Mouse (Mus musculus) left cerebral cortex, postnatal 4 days (tissue): ENCODE measurements at regions not wholly inside any gene's neighbourhood (a gene's known extent, or its start where the extent isn't known, plus 50 kb on each side); places are given as distances from the start of the nearest gene placed in this dataset.
A peak's percentile ranks its signal among the peaks of the same experiment; 100 is the strongest.

Source experiments
- DNase-seq: peaks from one replicate; pipeline ENCODE4 v3.0.0-alpha.2; 2022
- intact Hi-C: fragments of 180-260 bp; cut with DNase I; formaldehyde crosslinking; loops from one replicate; pipeline ENCODE4 v1.15.1; 2025

DNA sequence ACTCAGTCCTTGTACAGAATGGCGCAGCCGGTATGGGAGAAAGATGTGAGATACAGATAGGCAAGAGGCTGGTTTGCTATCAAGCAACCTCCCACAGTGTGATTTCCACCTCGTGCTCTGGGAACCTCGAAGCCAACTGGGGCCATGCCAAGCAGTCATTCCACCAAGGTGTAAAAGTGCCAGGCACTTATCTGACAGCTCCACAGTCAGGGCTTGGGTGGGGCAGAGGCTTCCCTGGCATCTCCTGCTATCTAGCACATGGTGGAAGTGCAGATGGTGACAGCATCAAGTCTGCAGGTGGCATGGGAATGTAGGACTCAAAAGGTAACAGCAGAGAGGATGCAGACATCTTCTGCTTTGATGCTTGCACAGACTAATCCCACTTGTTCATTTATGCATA lies 116.7 kb upstream of the Sh3bp4 start:
- intact Hi-C loops: no loop called here
- peak; percentile 38 for DNase-seq

DNA sequence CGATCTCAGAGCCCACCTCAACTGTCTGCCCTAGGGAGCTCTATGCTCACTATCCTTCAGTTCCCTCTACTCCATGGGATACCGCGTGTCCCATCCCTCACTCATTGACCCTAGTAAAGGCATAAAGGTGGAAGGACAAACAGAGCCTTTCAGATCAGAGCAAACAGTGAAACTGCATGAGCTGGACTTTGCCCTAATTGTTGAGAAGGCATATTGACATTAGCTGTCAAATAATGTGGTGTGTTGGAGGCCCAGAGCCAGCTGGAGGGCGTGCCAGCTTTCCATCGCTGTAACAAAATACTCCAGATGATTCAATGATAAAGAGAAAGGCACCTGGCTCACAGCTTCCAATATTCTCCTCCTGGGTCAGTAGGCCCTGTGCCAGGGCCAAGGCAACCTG lies 115.4 kb upstream of the Sh3bp4 start:
- DNase-seq: no peak
- intact Hi-C loops: no loop called here

DNA sequence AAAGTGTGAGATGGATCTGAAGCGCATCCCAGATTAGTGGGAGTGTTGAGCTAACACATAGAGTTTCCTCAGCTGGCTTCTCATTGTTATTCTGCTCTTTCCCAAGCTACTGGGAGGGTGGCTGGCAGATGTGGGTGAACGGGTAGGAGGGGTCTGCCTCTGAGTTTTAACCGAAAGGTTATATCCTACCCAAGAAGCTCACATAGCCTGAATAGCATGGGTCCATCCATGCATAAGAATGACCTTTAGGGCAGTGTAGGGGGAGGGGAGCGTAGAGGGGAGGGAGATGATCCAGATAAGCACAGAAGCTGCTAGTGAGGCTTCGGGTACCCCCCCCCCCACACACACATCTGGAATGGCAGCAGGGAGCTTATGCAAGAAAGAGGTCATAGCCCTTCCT lies 113.2 kb upstream of the Sh3bp4 start:
- DNase-seq: no peak
- intact Hi-C loops: no loop called here

DNA sequence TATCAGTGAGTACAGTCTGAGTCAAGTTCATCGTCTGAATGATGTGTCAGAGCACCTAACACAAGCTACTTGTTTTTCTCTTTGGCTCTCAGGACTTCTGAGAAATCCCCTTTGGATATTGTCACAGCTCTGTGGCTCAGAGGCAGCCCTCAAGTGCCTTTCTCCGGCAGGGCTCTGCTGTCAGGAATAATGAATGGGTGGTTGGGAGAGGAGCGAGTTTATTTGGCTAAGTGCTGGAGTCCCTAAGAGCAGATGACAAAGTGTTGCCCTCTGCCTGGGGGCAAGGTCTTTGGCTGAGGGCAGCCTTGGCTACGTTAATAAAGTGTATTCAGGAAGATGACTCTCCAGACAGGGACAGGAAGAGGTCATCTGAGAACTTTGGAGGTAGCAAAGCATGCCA lies 110.5 kb upstream of the Sh3bp4 start:
- intact Hi-C loops: no loop called here
- DNase-seq: no peak

DNA sequence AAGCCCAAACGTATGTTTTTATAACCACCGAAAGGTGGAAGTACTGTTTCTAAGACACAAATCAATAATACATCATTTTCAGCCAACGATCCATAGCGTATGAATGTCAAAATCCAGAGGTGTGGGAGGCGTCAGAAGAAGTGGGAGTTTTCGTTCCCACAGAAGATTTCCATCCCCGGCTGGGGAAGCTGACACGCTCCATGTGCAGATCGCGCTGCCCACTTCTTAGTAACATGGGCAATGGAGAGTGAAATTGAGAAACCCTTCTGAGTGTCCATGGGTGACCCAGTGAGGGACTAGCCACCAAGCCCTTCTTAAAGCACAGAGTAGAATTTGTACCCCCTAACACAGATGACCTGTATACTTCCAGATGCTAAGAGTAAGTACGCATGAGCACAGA lies 110.1 kb upstream of the Sh3bp4 start:
- intact Hi-C loops: no loop called here
- no peak for DNase-seq

DNA sequence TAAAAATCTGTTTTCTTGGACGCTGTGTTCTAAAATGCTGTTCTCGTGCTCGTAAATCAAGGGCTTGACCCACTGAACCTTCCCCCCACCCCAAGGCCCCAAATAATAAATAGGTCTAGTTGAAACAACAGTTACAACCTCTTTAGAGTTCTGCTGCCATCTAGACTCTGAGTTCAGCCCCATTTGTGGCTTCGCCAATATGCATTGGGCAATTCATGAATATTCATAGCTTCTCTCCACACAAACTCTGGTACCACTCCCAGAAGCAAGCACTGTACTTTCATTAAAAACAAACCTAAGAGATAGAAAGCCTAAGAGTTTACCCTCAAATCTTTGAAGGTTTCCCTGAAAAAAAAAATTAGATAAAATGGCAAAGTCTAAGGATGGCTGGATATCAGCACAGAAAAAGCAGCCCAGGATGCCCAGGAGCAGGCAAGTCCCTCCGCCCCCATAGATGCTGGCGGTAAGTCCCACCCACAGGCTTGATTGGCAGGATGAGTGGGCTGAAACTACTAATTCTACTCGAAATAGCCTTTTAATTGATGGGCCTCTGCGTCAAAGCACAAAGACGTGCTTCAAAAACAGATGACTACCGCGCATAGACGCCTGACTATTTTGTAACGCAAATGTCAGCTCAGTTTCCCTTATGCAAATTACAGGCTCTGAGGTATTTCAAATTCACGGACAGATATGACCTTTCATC lies 106.0 kb upstream of the Sh3bp4 start:
- DNase-seq: no peak
- intact Hi-C loops: no loop called here

DNA sequence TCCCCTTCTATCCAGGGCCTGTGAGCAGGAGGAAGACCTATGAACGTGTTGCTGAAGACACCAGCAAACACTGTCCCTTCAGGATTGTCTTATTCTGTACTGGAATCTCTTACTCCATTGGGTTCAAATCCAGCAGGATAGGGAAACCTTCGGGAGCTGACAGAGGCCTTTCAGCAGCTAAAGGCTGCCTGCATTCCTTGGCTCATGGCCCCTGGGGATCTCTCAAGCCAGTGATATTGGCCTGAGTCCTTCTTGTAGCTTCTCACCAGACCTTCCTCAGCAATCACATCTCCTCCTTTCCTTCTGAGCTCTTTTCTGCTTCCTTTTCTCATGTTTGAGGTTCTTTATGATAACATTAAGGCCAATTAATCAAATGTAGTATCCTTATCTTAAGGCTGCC lies 103.8 kb upstream of the Sh3bp4 start:
- no peak for DNase-seq
- intact Hi-C loops: no loop called here

DNA sequence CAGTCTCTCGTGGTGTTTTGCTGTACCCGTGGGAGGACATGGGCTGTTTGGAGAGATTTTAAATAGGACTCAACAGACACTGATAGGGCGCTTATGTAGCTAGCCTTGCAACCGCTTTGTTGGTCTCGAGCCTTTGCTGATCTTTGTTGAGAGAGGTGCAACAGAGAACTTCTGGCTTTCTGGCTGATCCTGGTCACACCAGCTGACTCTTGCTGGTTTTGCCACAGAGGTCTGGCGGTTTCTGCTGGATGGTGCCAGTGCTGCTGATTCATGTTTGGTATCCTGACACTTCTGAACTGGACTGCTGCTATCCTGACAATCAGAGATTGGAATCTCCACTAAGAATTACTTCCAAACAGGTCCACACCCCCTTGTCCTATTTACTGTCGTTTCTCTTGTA lies 102.1 kb upstream of the Sh3bp4 start:
- intact Hi-C loops: no loop called here
- DNase-seq: no peak

DNA sequence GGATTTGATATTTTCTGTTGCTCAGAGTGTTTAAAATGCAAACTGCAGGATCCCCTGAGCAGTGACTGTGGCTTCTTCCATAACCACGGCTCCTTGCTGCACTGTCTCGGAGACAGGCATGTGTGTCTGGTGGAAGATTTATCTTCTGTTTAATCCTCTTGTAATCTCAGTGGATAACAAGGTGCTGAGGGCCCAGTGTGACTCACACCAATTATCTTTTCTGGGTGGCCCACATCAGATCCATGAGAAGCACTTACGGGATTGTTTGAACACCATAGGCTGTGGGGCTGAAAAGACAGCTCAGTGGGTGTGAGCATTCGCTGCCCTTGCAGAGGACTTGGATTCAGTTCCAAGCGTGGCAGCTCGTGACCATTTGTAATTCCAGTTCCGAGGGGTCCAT lies 101.2 kb upstream of the Sh3bp4 start:
- no peak for DNase-seq
- intact Hi-C loops: no loop called here

DNA sequence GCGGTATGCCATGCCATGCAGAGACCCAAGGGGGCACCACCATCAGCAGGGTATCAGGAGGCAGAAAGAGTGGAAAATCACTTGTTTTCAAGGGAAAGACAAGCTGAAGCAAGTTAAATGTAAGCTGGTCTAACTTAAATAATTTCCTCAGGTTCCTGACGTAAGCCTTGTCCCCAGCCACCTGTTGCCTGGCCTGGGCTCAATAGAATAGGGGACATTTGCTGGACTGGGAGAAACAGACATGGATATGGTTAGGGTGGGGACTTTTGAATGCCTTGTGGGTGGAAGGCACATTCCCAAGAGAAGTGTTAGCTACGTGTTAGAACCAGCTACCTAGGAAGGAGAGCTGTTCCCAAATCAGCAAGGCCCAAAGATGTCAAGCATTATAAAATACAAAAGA lies 100.6 kb upstream of the Sh3bp4 start:
- no peak for DNase-seq
- intact Hi-C loops: no loop called here

DNA sequence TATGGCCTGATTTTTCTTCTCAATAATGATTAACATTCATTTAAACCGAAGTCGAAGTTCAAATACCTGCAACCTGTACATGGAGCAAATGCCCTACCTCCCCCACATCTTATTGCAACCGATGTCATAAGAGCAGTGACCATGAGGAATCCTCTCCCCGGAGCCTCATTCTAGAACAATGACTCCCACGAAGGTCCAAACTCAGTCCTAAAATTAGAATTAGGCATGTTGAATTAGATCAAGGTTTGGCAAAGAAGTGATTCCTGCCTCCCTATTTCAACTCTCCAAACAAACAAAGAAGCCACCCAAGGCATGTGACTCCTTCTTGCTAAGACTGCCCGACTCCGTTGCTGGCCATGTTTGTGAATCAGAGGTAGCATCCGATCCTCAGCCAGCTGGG lies 94.1 kb upstream of the Sh3bp4 start:
- DNase-seq: no peak
- intact Hi-C loops: no loop called here

DNA sequence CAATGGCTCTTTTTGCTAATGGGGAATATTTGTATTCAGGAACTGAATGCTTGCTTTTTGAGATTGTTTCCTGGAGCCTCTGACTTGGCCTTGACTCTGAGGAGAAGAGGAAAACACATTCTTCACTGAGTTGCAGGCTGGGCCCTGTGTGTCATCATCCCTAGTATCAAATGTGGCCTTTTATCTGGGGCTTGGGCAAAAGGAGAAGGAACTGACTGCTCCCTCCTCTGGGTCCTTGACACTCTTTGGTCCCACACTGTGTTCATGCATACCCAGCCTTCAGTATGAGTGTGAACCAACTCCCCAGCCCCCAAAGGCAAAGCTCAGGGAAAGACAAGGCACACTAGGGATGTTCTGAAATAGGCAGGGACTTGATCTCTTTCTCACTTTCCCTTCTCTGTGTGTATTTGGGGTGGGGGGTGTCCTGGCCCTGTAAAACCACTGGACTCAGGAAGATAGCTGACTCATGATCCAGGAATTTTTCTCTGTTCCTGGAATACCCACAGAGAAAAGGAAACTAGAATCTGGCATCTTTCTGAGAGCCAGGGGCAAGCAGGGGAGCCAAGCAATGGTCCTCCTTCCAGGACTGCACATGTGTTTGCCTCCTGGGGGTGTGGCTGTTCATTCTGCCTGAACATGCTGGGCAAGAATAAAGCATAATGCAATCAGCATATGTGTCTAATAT lies 82.1 kb upstream of the Sh3bp4 start:
- no peak for DNase-seq
- intact Hi-C loops: no loop called here

DNA sequence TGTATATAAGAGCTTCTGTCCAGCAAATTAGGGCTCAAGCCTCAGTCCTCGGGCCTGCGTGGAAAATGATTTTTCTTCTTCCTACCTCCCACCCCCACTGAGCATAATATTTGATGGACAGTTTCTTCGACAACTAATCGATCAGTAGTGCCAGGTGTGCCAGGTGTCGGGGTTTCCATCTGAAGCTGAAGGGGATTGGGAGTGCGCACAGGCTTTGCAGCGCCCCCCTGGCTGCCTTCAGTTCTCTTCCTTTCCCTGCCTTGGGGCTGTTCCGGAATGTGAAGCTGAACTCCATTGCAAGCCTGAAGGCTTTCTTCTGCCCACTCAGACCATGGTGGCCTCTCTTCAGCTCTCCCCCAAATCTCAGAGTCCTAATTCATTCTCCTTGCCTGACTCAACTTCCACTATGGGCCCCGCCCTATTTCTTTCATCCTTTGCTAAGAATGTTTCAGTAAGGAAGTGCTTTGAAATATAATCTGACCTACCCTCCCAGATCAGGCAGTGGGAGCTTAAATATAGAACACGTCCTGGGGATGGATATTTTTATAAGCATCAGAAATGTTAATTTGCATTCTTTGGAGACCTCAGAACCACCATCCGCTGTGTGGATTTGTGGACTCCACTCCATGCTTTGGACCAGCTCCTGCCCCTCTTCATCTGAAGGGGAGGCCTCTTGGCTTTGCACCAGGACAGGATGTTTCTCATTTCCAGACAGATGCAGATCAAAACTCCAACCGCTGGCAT lies 75.5 kb upstream of the Sh3bp4 start:
- DNase-seq: no peak
- intact Hi-C loops: no loop called here

DNA sequence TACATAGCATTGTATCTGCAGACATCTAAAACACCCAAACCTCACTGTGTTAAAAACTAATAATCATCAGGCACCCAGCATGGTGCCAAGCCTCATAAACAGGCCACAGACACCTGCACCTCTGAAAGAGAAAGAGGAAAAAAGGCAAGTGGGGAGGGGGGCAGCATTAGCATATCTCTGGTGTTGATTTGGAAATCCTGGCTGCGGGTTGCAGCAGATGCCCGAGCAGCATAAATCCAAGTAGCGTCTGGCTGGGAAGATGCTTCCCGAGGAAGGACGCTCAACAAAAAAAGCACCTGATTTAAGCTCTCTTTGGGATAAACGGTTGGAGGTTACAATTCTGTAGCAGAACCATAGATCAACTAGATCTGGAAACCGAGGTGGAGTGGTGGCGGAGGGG lies 74.3 kb upstream of the Sh3bp4 start:
- DNase-seq: peak; percentile 10
- intact Hi-C loops: no loop called here

DNA sequence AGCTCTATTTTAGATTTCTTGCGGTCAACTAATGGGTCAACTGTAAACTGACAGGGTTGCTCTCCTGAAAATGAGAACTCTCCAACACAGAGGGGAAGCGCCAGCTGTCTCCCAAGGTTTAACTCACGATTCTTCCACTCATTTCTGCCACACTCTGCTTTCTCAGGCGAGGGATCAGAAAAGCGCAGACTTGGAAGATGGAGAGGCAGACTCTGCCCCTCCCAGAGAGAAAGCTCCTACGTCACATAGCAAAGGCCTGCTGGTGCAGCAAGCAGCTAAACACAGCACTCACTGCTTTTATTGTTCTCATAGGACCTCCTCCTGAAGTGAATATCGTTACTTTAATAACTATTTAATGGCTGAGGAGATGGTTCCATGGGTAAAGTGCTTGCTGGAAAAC lies 73.6 kb upstream of the Sh3bp4 start:
- no peak for DNase-seq
- intact Hi-C loops: no loop called here

DNA sequence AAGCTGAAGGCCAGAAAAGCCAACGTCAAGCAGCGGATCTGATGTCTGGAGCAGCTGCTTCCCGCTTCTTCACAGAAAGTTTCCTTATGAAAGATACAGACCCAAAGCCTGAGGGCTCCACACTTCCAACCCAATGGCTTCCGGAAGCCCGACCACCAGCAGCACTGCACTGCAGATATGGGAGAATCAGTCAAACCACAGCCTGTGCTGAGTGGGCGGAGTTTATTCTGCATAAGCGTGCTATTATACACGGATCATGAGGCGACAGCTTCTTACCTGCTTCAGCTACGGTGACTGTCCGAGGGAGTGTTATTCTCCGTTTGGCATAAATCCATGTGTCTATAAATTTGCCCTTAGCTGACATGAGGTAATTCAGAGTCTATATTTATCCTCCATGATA lies 72.4 kb upstream of the Sh3bp4 start:
- intact Hi-C loops: no loop called here

DNA sequence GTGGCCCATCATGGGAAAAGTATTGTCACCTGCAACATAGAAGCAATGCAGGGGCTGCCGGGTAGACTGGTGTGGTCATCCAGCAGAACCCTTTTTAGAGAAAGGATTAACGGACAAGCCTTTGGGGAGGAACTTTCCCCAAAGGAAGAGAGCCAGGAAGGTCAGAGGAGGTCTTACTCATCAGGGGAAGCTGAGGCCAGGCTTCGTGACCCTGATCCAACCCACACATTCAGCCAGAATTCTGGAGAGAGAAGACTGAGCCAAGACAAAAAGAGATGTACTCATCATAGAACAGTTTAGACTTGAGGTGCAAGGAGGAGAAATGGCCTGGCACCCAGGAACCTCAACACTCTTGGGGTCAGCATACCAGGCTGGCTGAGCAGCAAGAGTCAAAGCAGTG lies 67.9 kb upstream of the Sh3bp4 start:
- intact Hi-C loops: no loop called here
- DNase-seq: no peak

More for the DNA sequence above, 72.4 kb upstream of the Sh3bp4 start:
- no peak for DNase-seq

DNA sequence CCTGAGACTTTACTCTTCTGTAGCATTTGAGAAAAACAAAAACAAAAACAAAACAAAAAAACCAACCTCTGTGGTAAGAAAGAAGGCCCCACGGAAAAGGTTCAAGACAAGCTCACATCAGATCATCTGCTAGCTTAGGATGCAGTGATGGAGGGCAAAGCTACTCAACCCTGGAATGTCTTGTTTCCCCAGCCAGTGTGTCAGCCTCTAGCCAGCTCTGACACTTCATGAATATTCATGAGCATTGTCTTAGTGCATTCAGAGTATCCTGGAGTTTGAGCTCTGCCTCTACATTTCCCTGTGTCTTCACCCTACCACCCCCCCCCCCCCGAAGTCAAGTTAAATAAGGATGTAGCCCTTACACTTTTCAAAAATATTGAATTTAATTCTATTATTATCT lies 66.5 kb upstream of the Sh3bp4 start:
- no peak for DNase-seq
- intact Hi-C loops: no loop called here

DNA sequence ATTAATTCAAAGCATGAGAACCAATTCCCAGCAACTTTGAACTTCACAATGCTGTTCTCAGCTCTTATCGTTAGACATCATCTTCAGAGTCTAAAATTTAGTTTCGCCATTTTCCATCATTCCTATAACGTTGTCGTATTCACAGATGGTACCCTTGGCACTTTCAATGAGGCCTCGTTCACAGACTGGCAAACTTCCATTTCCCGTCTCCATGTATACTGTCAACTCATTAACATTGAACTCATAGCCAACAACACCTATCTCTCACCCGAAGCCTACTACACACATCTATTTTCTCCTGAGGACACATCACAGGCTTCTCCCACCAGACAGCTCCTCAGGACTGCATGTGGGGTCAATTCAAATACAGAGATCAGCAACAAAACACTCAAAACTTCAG lies 62.7 kb upstream of the Sh3bp4 start:
- DNase-seq: no peak
- intact Hi-C loops: no loop called here

DNA sequence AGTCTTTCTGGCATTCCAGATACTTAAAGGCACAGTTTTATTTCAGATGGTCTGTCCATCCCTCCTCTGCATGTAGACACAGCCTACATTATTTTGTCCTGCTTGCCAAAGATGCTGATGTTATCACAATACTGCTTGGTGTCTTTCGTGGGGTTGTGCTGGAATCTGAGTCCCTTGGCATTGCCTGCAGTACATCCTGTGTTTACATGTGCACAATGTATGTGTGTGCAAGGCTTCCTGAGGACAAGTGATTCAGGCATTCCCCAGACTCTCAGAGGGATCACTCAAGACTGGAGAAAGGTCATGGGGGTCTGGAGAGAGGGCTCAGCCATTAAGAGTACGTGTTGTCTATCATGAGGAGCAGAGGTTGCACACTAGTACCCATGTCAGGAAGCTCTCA lies 60.0 kb upstream of the Sh3bp4 start:
- DNase-seq: no peak
- intact Hi-C loops: no loop called here

DNA sequence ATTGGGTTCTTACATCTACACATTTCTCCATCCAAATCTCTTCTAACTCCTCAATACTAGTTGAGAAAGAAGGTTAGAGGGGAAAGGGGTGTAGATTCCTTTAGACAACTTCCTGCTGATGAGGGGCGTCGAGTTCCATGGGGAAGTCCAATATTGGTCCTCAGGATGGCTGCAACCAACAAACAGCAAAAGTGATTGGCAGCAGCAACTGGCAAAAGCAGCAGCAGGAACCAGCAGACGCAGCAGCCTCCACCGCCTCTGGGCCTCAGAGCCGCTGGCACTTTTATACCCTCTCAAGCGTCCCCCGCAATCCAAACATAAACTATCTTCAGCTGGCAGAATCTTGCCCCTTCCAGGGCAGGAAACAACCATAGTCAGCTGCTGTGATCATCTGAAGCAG lies 58.8 kb upstream of the Sh3bp4 start:
- DNase-seq: no peak
- intact Hi-C loops: no loop called here

DNA sequence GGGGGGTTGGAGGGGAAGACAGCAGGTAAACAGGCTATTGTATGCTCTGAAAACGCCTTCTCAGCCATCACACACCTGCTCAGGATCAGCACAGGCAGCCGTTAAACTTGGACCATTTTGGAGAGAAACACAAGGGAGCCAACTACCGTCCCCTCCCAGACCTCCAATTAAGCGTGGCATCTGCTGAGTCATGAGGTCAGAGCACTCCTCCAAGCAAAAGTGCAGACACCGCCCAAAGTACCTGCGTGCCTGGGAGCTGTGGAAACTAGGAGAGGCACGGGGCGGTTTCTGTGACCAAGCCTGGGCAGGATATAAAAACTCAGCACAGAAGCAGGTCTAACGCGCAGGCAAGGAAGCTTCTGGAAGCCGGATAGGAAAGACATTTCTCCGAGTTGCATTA lies 54.8 kb upstream of the Sh3bp4 start:
- no peak for DNase-seq
- intact Hi-C loops: no loop called here
